Mouse (Mus musculus) megakaryocyte, embryonic 14.5 days (primary cell): ENCODE measurements around the gene Txnrd3. TPM values are rescaled to one million over a fixed set of nuclear protein-coding genes. Genes with fewer than 3 reads are reported as not detected.

Source experiments
- H3K27me3 ChIP-seq: replicated peaks from 2 replicates; pipeline ENCODE3; 2012; ENCODE audit warnings: inconsistent platforms
- H3K36me3 ChIP-seq: replicated peaks from 2 replicates; pipeline ENCODE3; 2012; ENCODE audit warnings: low read length, inconsistent platforms, mixed read lengths
- H3K4me1 ChIP-seq: 2 replicates; pipeline ENCODE4 v1.6.1; 2012; ENCODE audit warnings: inconsistent platforms
- H3K4me3 ChIP-seq: replicated peaks from 2 replicates; pipeline ENCODE3; 2012; ENCODE audit warnings: moderate library complexity, mild to moderate bottlenecking, inconsistent platforms
- H3K9me3 ChIP-seq: 2 replicates; pipeline ENCODE4 v1.6.1; 2012; ENCODE audit warnings: inconsistent platforms
- FLI1 ChIP-seq: IDR thresholded peaks from 2 replicates; pipeline ENCODE4 v1.6.1; 2012; ENCODE audit warnings: low read length, inconsistent platforms, mixed read lengths
- GATA1 ChIP-seq: IDR thresholded peaks from 3 replicates; pipeline ENCODE4 v1.6.1; 2012; ENCODE audit warnings: mixed read lengths, low read length, inconsistent platforms, borderline replicate concordance
- polyA plus RNA-seq: library from polyadenylated mRNA; stranded (reverse); fragments of >175 nt; gene quantifications from 2 replicates; pipeline ENCODE4 v1.2.3, GENCODE M21; 2012; ENCODE audit warnings: low replicate concordance; ENCODE audit not compliant: insufficient read depth

Txnrd3 gene
- polyA plus RNA-seq, 1 experiment, result 1.4 TPM

DNA sequence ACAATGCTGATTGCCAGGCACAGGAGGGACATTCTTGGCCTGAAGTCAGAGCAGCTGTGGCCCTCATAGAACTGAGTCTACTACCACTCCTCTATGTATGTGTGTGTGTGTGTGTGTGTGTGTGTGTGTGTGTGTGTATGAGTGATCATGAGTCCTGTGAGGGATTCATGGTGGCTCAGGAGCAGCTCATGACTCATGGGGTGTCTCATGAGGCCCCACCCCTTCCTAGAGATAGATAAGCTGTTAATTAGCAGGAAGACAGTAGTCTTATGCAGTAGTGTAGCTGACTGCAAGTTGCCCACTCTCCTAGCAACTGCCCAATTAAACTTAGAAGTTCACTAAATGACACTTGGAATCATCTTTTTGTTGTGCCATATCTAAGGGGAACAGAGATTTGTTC is 8.0 kb downstream of the Txnrd3 start:
- peaks cover 12% of the 10 kb centered on the region for H3K4me1 ChIP-seq
- TF ChIP-seq GATA1 (no peak), FLI1 (no peak)
- no peaks in the 10 kb centered on the region for H3K36me3 ChIP-seq
- no peak overlapping the region for H3K4me3 ChIP-seq
- peaks cover 26% of the 10 kb centered on the region for H3K27me3 ChIP-seq
- no peaks in the 10 kb centered on the region for H3K9me3 ChIP-seq

DNA sequence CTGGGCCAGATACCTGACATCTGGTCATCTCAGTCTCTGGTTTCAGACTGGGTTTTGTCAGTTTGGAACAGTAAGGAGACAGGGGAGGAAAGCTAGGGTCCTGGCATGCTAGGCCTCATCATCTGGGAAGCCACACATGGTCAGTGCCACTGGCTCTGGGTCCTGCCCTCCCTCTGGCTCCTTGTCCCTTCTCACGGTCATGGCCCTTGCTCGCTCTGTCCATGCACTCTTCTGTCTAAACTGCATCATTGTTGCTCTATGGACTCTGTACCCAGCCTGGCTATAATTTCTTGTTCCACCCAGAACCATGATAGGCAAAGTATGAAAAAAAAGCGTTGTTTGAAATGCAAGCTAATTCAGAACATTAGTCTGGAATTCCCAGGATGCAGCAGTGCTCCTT is 11.2 kb downstream of the Txnrd3 start:
- Histone ChIP-seq H3K9me3 (no peaks in the 10 kb centered on the region), H3K36me3 (no peaks in the 10 kb centered on the region), H3K4me3 (no peak overlapping the region), H3K4me1 (peaks cover 30% of the 10 kb centered on the region), H3K27me3 (peaks cover 19% of the 10 kb centered on the region)
- no peak for TF ChIP-seq FLI1
- no peak for TF ChIP-seq GATA1

DNA sequence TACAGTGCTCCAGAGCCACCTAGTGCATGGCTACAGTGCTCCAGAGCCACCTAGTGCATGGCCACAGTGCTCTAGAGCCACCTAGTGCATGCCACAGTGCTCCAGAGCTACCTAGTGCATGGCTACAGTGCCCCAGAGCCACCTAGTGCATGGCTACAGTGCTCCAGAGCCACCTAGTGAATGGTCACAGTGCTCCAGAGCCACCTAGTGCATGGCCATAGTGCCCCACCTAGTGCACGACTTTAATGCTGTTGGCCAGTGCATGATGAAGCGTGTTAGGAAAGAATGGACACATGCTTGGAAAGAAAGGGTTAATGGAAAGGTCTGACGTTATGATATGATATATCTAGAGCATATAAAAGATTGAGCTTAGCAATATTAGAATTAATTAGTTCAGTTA is 14.6 kb downstream of the Txnrd3 start:
- H3K4me3 ChIP-seq, result no peak overlapping the region
- H3K27me3 ChIP-seq, result peaks cover 31% of the 10 kb centered on the region
- peaks cover 21% of the 10 kb centered on the region for H3K4me1 ChIP-seq
- no peaks in the 10 kb centered on the region for H3K9me3 ChIP-seq
- TF ChIP-seq GATA1, result no peak
- no peak for TF ChIP-seq FLI1
- no peaks in the 10 kb centered on the region for H3K36me3 ChIP-seq

DNA sequence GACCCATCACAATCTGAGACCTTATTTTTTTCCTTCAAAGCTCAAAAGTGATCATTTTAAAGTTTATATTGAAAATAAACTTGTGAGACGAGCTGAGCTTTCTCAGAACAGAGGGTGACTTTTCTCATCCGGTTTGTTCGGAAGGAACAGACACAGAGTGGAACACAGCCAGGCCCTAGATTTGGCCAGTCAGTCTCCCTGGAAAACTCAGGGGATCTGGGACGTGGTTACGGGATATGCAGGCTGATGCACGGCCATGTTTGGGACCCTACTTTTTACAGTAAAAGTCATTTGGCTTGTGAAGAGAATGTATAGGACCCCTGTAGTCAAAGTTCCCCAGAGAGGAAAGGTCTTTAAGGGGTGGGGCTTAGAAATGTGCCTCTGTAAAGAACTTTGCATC is 15.1 kb downstream of the Txnrd3 start:
- Histone ChIP-seq H3K4me1 (peaks cover 21% of the 10 kb centered on the region), H3K36me3 (no peaks in the 10 kb centered on the region), H3K9me3 (peaks cover 2% of the 10 kb centered on the region; the same call in 1 of the 2 replicates), H3K27me3 (peaks cover 31% of the 10 kb centered on the region), H3K4me3 (no peak overlapping the region)
- TF ChIP-seq FLI1, result no peak
- no peak for TF ChIP-seq GATA1

DNA sequence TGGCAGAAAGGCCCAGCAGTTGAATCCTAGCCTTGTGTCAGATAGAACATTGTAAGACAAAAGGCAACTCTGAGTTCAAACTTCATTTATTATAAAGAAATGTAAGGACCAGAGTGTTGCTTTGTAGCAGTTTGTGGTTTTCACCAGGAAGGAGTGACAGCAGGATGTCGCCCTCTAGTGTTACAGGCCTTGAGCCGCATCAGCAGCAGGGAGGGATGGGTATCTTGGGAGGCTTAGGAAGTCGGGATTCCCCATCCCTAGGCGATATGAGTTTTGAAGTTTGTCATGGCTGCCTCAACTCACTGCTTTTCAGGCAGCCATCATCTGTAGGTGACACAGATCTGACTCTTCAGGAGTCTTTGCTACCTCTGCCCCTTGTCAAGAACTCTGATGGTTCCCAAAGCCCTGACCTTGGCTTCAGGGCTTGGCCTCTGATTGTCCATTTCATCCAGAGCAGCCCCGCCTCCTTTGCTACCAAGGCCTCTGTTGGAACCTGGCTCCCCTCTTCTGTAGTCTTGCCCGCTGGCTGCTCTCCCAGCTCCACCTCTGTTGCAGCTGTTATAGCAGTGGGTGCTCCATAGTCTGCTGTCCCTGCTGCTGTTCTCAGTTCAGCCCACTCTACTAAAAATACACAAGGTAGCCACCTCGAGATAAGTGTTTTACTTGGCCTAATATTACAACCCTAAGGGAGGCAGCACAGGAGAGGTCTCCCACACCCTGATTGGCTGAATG is 16.1 kb downstream of the Txnrd3 start:
- TF ChIP-seq FLI1 (no peak), GATA1 (no peak)
- peaks cover 25% of the 10 kb centered on the region for H3K27me3 ChIP-seq
- H3K36me3 ChIP-seq, result peaks cover 2% of the 10 kb centered on the region
- H3K4me1 ChIP-seq, result peaks cover 21% of the 10 kb centered on the region
- H3K9me3 ChIP-seq, result peaks cover 4% of the 10 kb centered on the region; the same call in 1 of the 2 replicates
- no peak overlapping the region for H3K4me3 ChIP-seq

DNA sequence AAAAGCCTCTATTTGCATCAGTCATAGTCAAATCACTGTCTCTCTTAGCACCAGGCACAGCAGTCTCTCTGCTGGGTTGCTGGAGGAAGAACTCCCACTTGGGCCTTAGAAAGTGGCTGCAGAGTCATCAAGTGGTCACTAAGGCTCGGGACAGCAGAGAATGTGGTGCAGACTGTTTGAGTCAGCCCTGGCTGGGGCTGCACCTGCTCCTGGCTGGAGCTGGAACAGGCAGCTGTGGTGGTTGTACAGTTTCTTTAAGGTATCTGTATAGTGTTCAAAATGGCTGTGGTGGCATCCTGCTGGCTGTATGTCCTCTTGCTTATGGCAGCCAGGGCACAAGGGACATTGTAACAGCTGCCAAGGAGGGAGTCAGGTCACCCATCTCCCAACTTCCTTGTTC is 16.7 kb downstream of the Txnrd3 start:
- Histone ChIP-seq H3K4me3 (no peak overlapping the region), H3K36me3 (peaks cover 2% of the 10 kb centered on the region), H3K4me1 (peaks cover 22% of the 10 kb centered on the region), H3K27me3 (peaks cover 22% of the 10 kb centered on the region), H3K9me3 (peaks cover 4% of the 10 kb centered on the region; the same call in 1 of the 2 replicates)
- no peak for TF ChIP-seq FLI1
- no peak for TF ChIP-seq GATA1

DNA sequence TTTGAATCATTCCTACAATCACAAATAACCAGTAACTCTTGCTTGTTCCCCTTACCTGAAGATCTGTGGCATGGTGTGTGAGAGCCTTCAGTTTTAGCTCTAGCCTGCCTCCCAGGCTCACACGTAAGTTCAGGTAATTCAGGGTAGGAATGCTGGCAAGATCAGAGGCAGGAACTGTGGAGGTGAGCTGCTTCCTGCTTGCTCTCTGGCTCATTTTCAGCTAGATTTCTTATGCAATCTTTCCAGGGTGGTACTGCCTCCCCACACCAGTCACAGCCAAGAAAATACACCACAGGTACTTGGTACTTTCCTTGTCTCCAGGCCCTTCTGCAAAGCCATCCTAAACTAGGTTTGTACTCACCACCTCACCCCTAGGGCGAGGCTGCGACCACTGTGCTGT is 18.7 kb downstream of the Txnrd3 start:
- Histone ChIP-seq H3K36me3 (peaks cover 2% of the 10 kb centered on the region), H3K27me3 (peaks cover 12% of the 10 kb centered on the region), H3K9me3 (peaks cover 4% of the 10 kb centered on the region; the same call in 1 of the 2 replicates), H3K4me1 (peaks cover 18% of the 10 kb centered on the region), H3K4me3 (no peak overlapping the region)
- TF ChIP-seq GATA1 (no peak), FLI1 (no peak)

DNA sequence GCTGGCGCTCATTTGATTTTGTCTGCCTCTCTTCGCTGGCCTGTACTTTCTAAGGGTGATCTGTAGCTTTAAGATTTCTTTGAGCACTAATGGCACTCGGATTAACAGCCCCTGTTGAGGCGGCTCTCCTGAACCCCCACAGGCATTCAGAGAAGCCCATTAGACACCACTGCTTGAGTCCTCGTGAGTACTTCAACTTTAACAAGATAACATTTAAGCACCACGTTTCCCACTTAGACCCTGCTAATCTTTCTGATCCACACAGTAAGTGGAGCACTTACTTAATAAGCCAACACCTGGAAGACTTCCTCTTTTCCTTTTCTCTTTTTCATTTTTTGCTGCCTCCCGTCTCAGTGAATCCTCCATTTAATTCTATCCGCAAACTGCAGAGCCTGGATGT is 21.4 kb downstream of the Txnrd3 start:
- H3K4me3 ChIP-seq, result no peak overlapping the region
- peaks cover 13% of the 10 kb centered on the region for H3K27me3 ChIP-seq
- peaks cover 2% of the 10 kb centered on the region for H3K36me3 ChIP-seq
- peaks cover 3% of the 10 kb centered on the region; the same call in 1 of the 2 replicates for H3K4me1 ChIP-seq
- no peak for TF ChIP-seq FLI1
- no peak for TF ChIP-seq GATA1
- H3K9me3 ChIP-seq, result peaks cover 4% of the 10 kb centered on the region; the same call in 1 of the 2 replicates

DNA sequence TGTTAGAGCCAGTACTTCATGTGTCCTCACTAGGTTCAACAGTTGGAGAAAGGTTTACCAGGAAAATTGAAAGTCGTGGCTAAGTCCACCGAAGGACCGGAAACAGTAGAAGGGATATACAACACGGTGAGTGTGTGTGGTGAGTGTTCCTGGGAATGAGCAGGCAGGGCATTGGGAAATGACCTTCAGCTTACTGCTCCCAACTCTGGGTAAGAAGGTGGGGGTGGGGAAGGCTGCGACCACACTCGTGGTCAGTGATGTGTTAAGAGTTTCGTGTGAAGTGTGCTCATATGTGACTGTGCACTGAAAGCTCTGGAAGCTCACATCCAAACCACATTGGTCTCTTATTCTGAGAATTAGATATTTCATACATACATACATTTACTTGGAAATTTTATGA is 21.9 kb downstream of the Txnrd3 start:
- peaks cover 9% of the 10 kb centered on the region for H3K27me3 ChIP-seq
- peaks cover 4% of the 10 kb centered on the region; the same call in 1 of the 2 replicates for H3K9me3 ChIP-seq
- TF ChIP-seq GATA1 (no peak), FLI1 (no peak)
- H3K4me3 ChIP-seq, result no peak overlapping the region
- peaks cover 6% of the 10 kb centered on the region; the same call in 1 of the 2 replicates for H3K4me1 ChIP-seq
- H3K36me3 ChIP-seq, result peaks cover 2% of the 10 kb centered on the region

DNA sequence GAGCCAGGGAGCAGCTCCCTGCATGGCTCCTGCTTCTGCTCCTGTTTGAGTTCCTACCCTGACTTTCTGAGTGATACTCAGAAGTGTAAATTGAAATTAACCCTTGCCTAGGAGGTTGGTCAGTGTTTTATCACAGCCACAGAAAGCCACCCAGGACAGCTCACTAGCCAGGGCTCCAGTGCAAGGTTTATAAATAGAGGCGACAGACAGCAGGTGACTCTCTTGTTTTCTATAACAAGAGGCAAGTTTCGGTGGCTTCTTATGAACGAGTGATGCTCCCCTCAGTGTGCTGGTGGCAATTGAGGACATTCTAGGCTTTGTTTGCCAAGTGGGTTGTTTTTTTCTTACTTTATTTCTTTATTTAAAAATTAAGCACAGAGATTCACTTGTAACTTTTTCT is 23.2 kb downstream of the Txnrd3 start:
- H3K4me1 ChIP-seq, result peaks cover 9% of the 10 kb centered on the region; the same call in 1 of the 2 replicates
- TF ChIP-seq FLI1 (no peak), GATA1 (no peak)

More for the DNA sequence above, 23.2 kb downstream of the Txnrd3 start:
- H3K4me3 ChIP-seq, result no peak overlapping the region
- H3K9me3 ChIP-seq, result peaks cover 4% of the 10 kb centered on the region; the same call in 1 of the 2 replicates
- peaks cover 4% of the 10 kb centered on the region for H3K27me3 ChIP-seq
- peaks cover 2% of the 10 kb centered on the region for H3K36me3 ChIP-seq
